Mouse (Mus musculus): ENCODE measurements at regions not wholly inside any gene's neighbourhood (a gene's known extent, or its start where the extent isn't known, plus 50 kb on each side); places are given as distances from the start of the nearest gene placed in this dataset.
"Not testable (repeated sequence)": the region's sequence is repeated elsewhere in the genome, so short reads cannot be mapped to it uniquely, and the experiment has no call there.

- Histone ChIP-seq H3K27ac (ENCODE audit: low read depth, low read length) (no peak overlapping the region), H3K9ac (ENCODE audit: low read length) (no peak overlapping the region), H3K9me3 (ENCODE audit: control insufficient read depth, low read length) (no peaks in the 10 kb centered on the region), H3K4me2 (ENCODE audit: low read depth) (no peak overlapping the region), H3K36me3 (ENCODE audit: control insufficient read depth, insufficient read depth, low read length) (no peaks in the 10 kb centered on the region), H3K27me3 (ENCODE audit: control insufficient read depth, insufficient read depth, low read length) (no peaks in the 10 kb centered on the region), H3K4me1 (ENCODE audit: control insufficient read depth, insufficient read depth, low read length) (peaks cover 5% of the 10 kb centered on the region; the same call in 1 of the 2 replicates), H3K4me3 (ENCODE audit: low read depth, low read length) (no peak overlapping the region)
- WGBS: 53% methylated on average over 9 of the region's 9 CpGs
- no peak for ATAC-seq (ENCODE audit: insufficient read depth, low FRiP score, low TSS enrichment)
- DNase-seq (ENCODE audit: low spot score): no peak
Observed at GRCm38 (mm10) chr17:31772201-31772820, 83.3 kb downstream of the Sik1 start.

- not testable (repeated sequence) for H3K4me2 ChIP-seq (ENCODE audit: low read depth); H3K9me3 ChIP-seq (ENCODE audit: control insufficient read depth, low read length); H3K27me3 ChIP-seq (ENCODE audit: control insufficient read depth, insufficient read depth, low read length); H3K27ac ChIP-seq (ENCODE audit: low read depth, low read length); DNase-seq (ENCODE audit: low spot score); H3K4me1 ChIP-seq (ENCODE audit: control insufficient read depth, insufficient read depth, low read length); ATAC-seq (ENCODE audit: insufficient read depth, low FRiP score, low TSS enrichment); H3K36me3 ChIP-seq (ENCODE audit: control insufficient read depth, insufficient read depth, low read length); H3K9ac ChIP-seq (ENCODE audit: low read length); H3K4me3 ChIP-seq (ENCODE audit: low read depth, low read length)
Observed at GRCm38 (mm10) chr17:31773882-31774281, 81.7 kb downstream of the Sik1 start.

GRCm38 (mm10) chr17:31775037-31775436, 80.6 kb downstream of the Sik1 start:
- Histone ChIP-seq H3K4me3 (ENCODE audit: low read depth, low read length) (no peak overlapping the region), H3K27ac (ENCODE audit: low read depth, low read length) (no peak overlapping the region), H3K4me2 (ENCODE audit: low read depth) (no peak overlapping the region), H3K9me3 (ENCODE audit: control insufficient read depth, low read length) (no peaks in the 10 kb centered on the region), H3K27me3 (ENCODE audit: control insufficient read depth, insufficient read depth, low read length) (no peaks in the 10 kb centered on the region), H3K9ac (ENCODE audit: low read length) (no peak overlapping the region), H3K36me3 (ENCODE audit: control insufficient read depth, insufficient read depth, low read length) (no peaks in the 10 kb centered on the region), H3K4me1 (ENCODE audit: control insufficient read depth, insufficient read depth, low read length) (0 out of 2 replicates have a peak, but pooled peaks cover 4% of the 10 kb centered on the region)
- 86% methylated on average over 4 of the region's 5 CpGs for WGBS
- no peak for DNase-seq (ENCODE audit: low spot score)
- ATAC-seq (ENCODE audit: insufficient read depth, low FRiP score, low TSS enrichment): no peak

GRCm38 (mm10) chr17:31775966-31776365, 79.6 kb downstream of the Sik1 start:
- Histone ChIP-seq H3K4me2 (ENCODE audit: low read depth) (no peak overlapping the region), H3K9ac (ENCODE audit: low read length) (no peak overlapping the region), H3K27me3 (ENCODE audit: control insufficient read depth, insufficient read depth, low read length) (no peaks in the 10 kb centered on the region), H3K4me1 (ENCODE audit: control insufficient read depth, insufficient read depth, low read length) (0 out of 2 replicates have a peak, but pooled peaks cover 4% of the 10 kb centered on the region), H3K9me3 (ENCODE audit: control insufficient read depth, low read length) (no peaks in the 10 kb centered on the region), H3K4me3 (ENCODE audit: low read depth, low read length) (no peak overlapping the region), H3K36me3 (ENCODE audit: control insufficient read depth, insufficient read depth, low read length) (no peaks in the 10 kb centered on the region), H3K27ac (ENCODE audit: low read depth, low read length) (no peak overlapping the region)
- WGBS: 94% methylated on average over 3 of the region's 3 CpGs
- ATAC-seq (ENCODE audit: insufficient read depth, low FRiP score, low TSS enrichment) (no peak), DNase-seq (ENCODE audit: low spot score) (no peak)

GRCm38 (mm10) chr17:31776949-31777607, 78.5 kb downstream of the Sik1 start:
- Histone ChIP-seq H3K4me2 (ENCODE audit: low read depth) (no peak overlapping the region), H3K27ac (ENCODE audit: low read depth, low read length) (no peak overlapping the region), H3K4me3 (ENCODE audit: low read depth, low read length) (no peak overlapping the region), H3K27me3 (ENCODE audit: control insufficient read depth, insufficient read depth, low read length) (no peaks in the 10 kb centered on the region), H3K9me3 (ENCODE audit: control insufficient read depth, low read length) (no peaks in the 10 kb centered on the region), H3K36me3 (ENCODE audit: control insufficient read depth, insufficient read depth, low read length) (no peaks in the 10 kb centered on the region), H3K4me1 (ENCODE audit: control insufficient read depth, insufficient read depth, low read length) (0 out of 2 replicates have a peak, but pooled peaks cover 1% of the 10 kb centered on the region), H3K9ac (ENCODE audit: low read length) (no peak overlapping the region)
- ATAC-seq (ENCODE audit: insufficient read depth, low FRiP score, low TSS enrichment): no peak
- 52% methylated on average over 9 of the region's 9 CpGs for WGBS
- peak; percentile 35 for DNase-seq (ENCODE audit: low spot score)

GRCm38 (mm10) chr17:31777751-31778150, 77.9 kb downstream of the Sik1 start:
- WGBS: 77% methylated on average over 5 of the region's 5 CpGs
- Histone ChIP-seq H3K27ac (ENCODE audit: low read depth, low read length) (no peak overlapping the region), H3K36me3 (ENCODE audit: control insufficient read depth, insufficient read depth, low read length) (no peaks in the 10 kb centered on the region)

GRCm38 (mm10) chr17:31779466-31779865, 76.1 kb downstream of the Sik1 start:
- WGBS: 79% methylated on average over 3 of the region's 3 CpGs
- H3K27ac ChIP-seq (ENCODE audit: low read depth, low read length): no peak overlapping the region

More at GRCm38 (mm10) chr17:31777751-31778150, 77.9 kb downstream of the Sik1 start:
- DNase-seq (ENCODE audit: low spot score): no peak
- no peak overlapping the region for H3K4me2 ChIP-seq (ENCODE audit: low read depth)
- H3K4me3 ChIP-seq (ENCODE audit: low read depth, low read length): no peak overlapping the region
- H3K4me1 ChIP-seq (ENCODE audit: control insufficient read depth, insufficient read depth, low read length): no peaks in the 10 kb centered on the region
- no peak overlapping the region for H3K9ac ChIP-seq (ENCODE audit: low read length)
- no peaks in the 10 kb centered on the region for H3K27me3 ChIP-seq (ENCODE audit: control insufficient read depth, insufficient read depth, low read length)
- no peaks in the 10 kb centered on the region for H3K9me3 ChIP-seq (ENCODE audit: control insufficient read depth, low read length)
- ATAC-seq (ENCODE audit: insufficient read depth, low FRiP score, low TSS enrichment): no peak

GRCm38 (mm10) chr17:31782251-31782650, 73.4 kb downstream of the Sik1 start:
- Histone ChIP-seq H3K9ac (ENCODE audit: low read length) (no peak overlapping the region), H3K27ac (ENCODE audit: low read depth, low read length) (no peak overlapping the region), H3K4me2 (ENCODE audit: low read depth) (no peak overlapping the region), H3K36me3 (ENCODE audit: control insufficient read depth, insufficient read depth, low read length) (no peaks in the 10 kb centered on the region), H3K4me1 (ENCODE audit: control insufficient read depth, insufficient read depth, low read length) (no peaks in the 10 kb centered on the region), H3K9me3 (ENCODE audit: control insufficient read depth, low read length) (no peaks in the 10 kb centered on the region), H3K27me3 (ENCODE audit: control insufficient read depth, insufficient read depth, low read length) (no peaks in the 10 kb centered on the region), H3K4me3 (ENCODE audit: low read depth, low read length) (no peak overlapping the region)
- ATAC-seq (ENCODE audit: insufficient read depth, low FRiP score, low TSS enrichment) (no peak), DNase-seq (ENCODE audit: low spot score) (no peak)
- WGBS: 87% methylated on average over 6 of the region's 6 CpGs

More at GRCm38 (mm10) chr17:31779466-31779865, 76.1 kb downstream of the Sik1 start:
- ATAC-seq (ENCODE audit: insufficient read depth, low FRiP score, low TSS enrichment) (no peak), DNase-seq (ENCODE audit: low spot score) (no peak)
- H3K36me3 ChIP-seq (ENCODE audit: control insufficient read depth, insufficient read depth, low read length): no peaks in the 10 kb centered on the region
- no peaks in the 10 kb centered on the region for H3K27me3 ChIP-seq (ENCODE audit: control insufficient read depth, insufficient read depth, low read length)
- H3K9ac ChIP-seq (ENCODE audit: low read length): no peak overlapping the region
- H3K4me2 ChIP-seq (ENCODE audit: low read depth): no peak overlapping the region
- H3K4me3 ChIP-seq (ENCODE audit: low read depth, low read length): no peak overlapping the region
- H3K4me1 ChIP-seq (ENCODE audit: control insufficient read depth, insufficient read depth, low read length): no peaks in the 10 kb centered on the region
- H3K9me3 ChIP-seq (ENCODE audit: control insufficient read depth, low read length): no peaks in the 10 kb centered on the region

GRCm38 (mm10) chr17:31783071-31783470, 72.5 kb downstream of the Sik1 start:
- Histone ChIP-seq H3K36me3 (ENCODE audit: control insufficient read depth, insufficient read depth, low read length) (no peaks in the 10 kb centered on the region), H3K27me3 (ENCODE audit: control insufficient read depth, insufficient read depth, low read length) (no peaks in the 10 kb centered on the region), H3K4me3 (ENCODE audit: low read depth, low read length) (no peak overlapping the region), H3K9ac (ENCODE audit: low read length) (no peak overlapping the region), H3K9me3 (ENCODE audit: control insufficient read depth, low read length) (no peaks in the 10 kb centered on the region), H3K4me2 (ENCODE audit: low read depth) (no peak overlapping the region), H3K27ac (ENCODE audit: low read depth, low read length) (no peak overlapping the region), H3K4me1 (ENCODE audit: control insufficient read depth, insufficient read depth, low read length) (no peaks in the 10 kb centered on the region)
- ATAC-seq (ENCODE audit: insufficient read depth, low FRiP score, low TSS enrichment) (no peak), DNase-seq (ENCODE audit: low spot score) (no peak)
- 87% methylated on average over 5 of the region's 5 CpGs for WGBS

All from neural tube, embryonic 11.5 days (tissue).